Mouse (Mus musculus) heart, postnatal 0 days (tissue): ENCODE results near the gene Clca4b.

ENCODE experiments used
- CTCF ChIP-seq: IDR thresholded peaks from 2 replicates; pipeline ENCODE4 v1.5.1; 2016; ENCODE audit warnings: antibody characterized with exemption, control low read depth, low read depth
- EP300 ChIP-seq: IDR thresholded peaks from 2 replicates; pipeline ENCODE4 v1.6.1; 2016; ENCODE audit warnings: antibody characterized with exemption, low read depth

DNA sequence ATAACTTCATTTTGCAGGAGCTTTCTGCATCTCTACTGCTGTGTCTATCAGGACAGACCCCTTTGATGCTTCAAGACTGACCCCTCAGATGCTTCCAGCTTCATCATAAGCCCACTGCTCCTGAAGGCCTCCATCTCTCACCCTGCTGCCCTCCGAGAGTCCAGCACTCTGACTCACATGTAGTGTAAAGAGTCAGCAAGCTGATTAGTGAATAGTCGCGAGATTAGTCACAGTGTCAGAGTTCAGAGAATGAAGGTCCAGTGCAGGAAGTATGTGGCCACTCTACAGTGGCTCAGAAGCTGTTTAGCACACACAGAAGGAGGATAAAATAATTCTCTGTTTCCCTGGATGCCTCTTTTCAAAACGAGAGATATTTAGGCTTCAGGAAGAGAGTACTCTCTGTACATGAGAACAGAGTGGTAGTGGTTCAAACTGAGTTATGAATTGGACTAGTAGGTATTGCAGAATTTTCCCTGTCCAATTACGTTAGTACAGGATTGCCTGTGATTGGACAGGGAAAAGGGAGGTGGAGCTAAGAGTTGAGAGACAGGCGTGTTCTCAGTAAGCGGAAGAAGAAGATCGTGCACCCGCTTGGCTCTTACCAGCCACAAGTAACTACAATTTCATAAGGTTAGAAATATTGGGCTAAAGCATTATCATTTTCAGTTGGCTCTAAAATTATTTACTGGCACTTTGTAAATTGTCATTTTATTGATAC, 39.4 kb upstream of the Clca4b start:
- no peak for TF ChIP-seq EP300
- TF ChIP-seq CTCF: no peak
